Mouse (Mus musculus) gastrocnemius, adult 2 months (tissue): ENCODE measurements around the gene Mrps12. TPM values are rescaled to one million over a fixed set of nuclear protein-coding genes. Genes with fewer than 3 reads are reported as not detected.
A peak's percentile ranks its signal among the peaks of the same experiment; 100 is the strongest.

Experiments
- DNase-seq: peaks from one replicate; pipeline ENCODE4 v3.0.0; 2022
- H3K27ac ChIP-seq: fragments of 200-600 bp; 2 replicates; pipeline ENCODE4 v1.8.1; 2022; ENCODE audit warnings: mild to moderate bottlenecking
- H3K4me3 ChIP-seq: fragments of 200-600 bp; 2 replicates; pipeline ENCODE4 v1.8.1; 2022; ENCODE audit warnings: mild to moderate bottlenecking, moderate library complexity
- CTCF ChIP-seq: fragments of 200-600 bp; IDR thresholded peaks from 2 replicates; pipeline ENCODE4 v1.8.1; 2022; ENCODE audit warnings: antibody characterized with exemption, mild to moderate bottlenecking, moderate library complexity
- intact Hi-C: fragments of 180-260 bp; cut with DNase I; formaldehyde crosslinking; loops from one replicate; pipeline ENCODE4 v1.15.1; 2025
- long read RNA-seq, 2 experiments: library from polyadenylated mRNA; stranded (forward); transcript quantifications; one replicate each; pipeline ENCODE4 v2.0.0; 2021
- total RNA-seq, 2 experiments: library from RNA; stranded (reverse); gene quantifications; 2 replicates each; pipeline ENCODE4 v1.2.3; 2021

Mrps12 gene
- total RNA-seq: 10 to 100 TPM; 36.0 to 41.0 TPM
- long read RNA-seq, experiment 1, transcript Mrps12-201 (3 exons, 722 nt): major isoform, 29 of 45 reads
- long read RNA-seq, experiment 1, transcript Mrps12-204 (2 exons, 883 nt): minor isoform, 13 of 45 reads
- long read RNA-seq, experiment 1, partial matches to known transcripts: 0 of 45 reads
- long read RNA-seq, experiment 1, other reads (novel, unspliced or antisense): 3 of 45 reads
- long read RNA-seq, experiment 2, transcript Mrps12-201 (3 exons, 722 nt): major isoform, 27 of 48 reads
- long read RNA-seq, experiment 2, transcript Mrps12-204 (2 exons, 883 nt): minor isoform, 16 of 48 reads
- long read RNA-seq, experiment 2, partial matches to known transcripts: 0 of 48 reads
- long read RNA-seq, experiment 2, other reads (novel, unspliced or antisense): 5 of 48 reads

DNA sequence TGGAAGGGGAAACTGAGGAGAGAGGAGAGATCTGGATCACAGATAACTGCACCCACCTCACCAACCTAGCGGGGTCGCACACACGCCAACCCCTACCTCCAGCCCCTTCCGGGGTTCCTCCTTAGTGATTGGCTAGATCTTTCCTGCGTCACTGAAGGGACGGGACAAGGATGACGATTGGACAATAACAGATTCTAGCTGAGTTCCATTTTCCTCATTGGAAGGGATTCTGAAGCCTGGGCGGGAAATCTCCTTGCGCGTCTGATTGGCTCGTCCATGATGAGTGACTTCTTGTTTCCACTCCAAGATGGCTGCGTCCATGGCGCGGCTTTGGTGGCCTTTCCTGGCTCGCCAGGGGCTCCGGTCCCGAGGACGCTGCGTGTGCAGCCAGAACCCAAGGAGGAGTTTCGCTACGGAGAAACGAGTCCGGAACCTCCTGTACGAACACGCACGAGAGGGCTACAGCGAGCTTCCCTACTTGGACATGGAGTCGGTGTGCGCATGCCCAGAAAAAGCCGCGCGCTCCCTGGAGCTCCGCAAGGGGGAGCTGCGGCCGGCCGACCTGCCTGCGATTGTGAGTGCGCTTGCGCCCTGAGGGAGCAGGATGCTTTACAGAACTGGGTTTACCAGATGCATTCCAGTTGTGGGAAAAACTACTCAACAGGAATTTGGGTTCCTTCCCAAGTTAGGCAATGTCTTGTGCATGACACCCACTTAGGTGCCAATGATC lies at the start of gene Mrps12, which contains the start of gene Sars2:
Gene Mrps12 (minus strand): TSS at position 112 of the 730 bp plus-strand sequence.
Gene Sars2 (plus strand): TSS at position 284 of the 730 bp plus-strand sequence.
- intact Hi-C loops: no loop called here
- DNase-seq: peak; percentile 96
- peak; percentile 97 for TF ChIP-seq CTCF
- peak within 1 kb of the TSS; percentile 99 for H3K27ac ChIP-seq
- peak within 1 kb of the TSS; percentile 90 for H3K4me3 ChIP-seq

DNA sequence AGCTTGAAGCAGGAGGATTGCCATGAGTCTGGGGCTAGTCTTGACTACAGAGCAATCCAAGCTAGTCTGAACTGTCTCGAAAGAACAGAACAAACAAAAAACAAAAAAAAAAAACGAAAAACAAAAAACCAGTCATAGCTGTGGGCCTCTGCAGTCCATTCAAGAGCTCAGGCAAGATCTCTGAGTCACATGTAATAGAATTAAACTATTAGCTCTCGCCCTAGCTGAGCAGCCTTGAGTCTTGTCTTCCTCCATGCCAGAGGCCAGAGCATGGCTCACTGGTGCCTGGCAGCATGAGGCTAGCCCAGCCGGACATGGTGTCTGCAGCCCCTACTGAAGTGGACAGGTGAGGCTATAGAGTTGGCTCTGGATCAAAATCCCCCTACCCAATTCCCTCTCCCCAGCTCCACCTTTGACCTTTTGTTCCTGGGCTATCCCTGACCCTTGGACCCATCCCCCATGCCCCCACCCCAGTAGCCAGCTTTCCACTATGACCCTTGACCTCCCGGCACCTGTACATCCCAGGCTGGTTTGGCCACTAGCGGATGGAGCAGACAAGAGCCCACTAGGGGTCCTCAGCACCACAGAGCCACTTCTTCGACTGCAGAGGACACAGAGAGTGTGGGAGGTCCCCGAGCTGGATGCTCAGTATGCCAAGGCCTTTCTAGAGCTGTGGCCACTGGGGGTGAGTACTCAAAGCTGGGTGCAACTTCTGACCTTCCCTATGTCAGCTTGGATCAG lies 48.6 kb upstream of the Mrps12 start:
- no peak for DNase-seq
- intact Hi-C loops: no loop called here
- TF ChIP-seq CTCF: peak; percentile 10; the same call in 1 of the 2 replicates
- Histone ChIP-seq H3K27ac (no peak overlapping the region), H3K4me3 (no peak overlapping the region)

DNA sequence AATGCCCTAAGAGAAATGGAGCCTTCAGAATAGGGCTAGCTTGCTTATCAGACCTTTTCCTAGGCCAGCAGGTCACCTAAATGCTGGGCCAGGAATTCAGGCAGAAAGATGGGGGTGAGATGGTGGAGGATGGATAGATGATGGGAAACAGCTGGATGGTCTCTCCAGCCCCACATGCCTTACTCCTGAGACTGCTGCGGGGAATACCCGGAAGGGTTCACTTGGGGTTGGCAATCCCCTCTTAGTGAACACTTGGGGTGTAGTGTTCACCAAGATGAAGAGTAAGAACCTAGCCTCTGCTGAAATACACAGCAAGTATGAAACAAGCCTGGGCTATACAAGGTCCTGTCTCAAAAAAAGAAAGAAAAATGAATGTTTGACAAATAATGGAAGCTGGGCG lies 47.6 kb upstream of the Mrps12 start:
- TF ChIP-seq CTCF: no peak
- DNase-seq: no peak
- intact Hi-C loops: loop anchor here (10.0 kb wide), 1 partner anchor 246 kb away; no protein-coding TSS in a partner anchor
- Histone ChIP-seq H3K27ac (no peak overlapping the region), H3K4me3 (no peak overlapping the region)

DNA sequence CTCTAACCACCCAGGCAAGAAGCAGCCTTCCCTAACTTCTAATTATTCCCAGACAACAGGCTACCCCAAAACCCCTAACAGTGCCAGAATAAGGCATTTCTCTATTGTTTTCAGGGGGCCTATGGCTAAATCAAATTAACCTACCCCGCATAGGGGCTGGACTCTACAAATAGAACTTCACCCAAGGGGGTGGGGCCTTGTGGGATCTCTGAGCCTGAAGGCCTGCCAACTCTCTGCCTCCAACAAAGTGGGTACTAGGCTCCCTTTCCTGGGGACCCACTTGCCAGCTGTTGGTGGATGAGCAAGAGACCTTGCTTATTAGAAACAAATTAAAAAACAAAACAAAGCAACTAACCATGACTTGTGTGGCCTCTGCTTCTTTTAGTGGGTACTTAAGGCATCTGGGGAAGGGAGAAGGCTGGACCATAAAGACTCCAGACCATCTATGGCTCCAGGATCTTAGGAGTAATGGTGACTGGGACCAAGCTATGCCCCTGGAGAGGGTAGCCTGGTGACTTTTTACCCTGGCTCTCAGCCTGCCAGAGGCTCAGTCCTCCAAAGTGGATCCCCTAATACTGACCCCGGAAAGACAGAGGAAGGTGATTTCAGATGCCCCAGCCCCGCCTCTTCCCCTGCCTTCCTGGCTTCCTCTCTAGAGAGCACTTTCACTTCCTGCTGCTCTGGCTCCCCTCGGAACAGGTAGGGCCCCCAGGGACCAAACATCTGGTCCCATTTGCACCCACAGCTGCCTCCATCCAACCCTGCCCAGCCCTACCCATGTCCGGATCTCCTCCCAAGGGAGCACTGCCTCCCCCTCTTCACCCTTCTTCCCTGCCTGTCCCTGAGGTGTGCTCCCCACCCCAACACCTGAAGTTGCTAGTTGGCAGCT lies 46.9 kb upstream of the Mrps12 start, which contains the start of gene Rinl:
Gene Rinl (plus strand): TSS at position 663 of the 889 bp plus-strand sequence.
- peak within 1 kb of the TSS; percentile 28; the same call in 1 of the 2 replicates for H3K27ac ChIP-seq
- DNase-seq: no peak
- no peak for TF ChIP-seq CTCF
- no peak within 1 kb of the TSS for H3K4me3 ChIP-seq
- intact Hi-C loops: loop anchor here (10.0 kb wide), 1 partner anchor 246 kb away; no protein-coding TSS in a partner anchor

DNA sequence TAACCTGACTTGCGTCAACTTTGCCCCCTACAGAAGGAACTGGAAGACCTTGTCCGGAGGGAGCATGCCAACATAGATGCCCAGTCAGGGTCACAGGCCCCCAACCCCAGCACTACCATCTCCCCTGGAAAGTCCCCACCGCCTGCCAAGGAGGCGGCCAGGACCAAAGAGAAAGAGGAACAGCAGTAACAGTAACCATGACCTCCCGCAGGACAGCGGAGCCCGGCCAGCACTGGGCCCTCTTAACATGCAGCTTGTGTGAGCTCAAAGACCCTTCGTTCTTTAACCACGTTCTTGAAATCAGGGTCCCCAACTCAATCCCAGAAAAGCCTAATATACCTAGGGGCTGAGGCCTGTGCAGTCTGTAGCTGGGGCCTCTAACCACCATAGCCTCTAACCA lies 46.3 kb upstream of the Mrps12 start:
- intact Hi-C loops: loop anchor here (10.0 kb wide), 1 partner anchor 247 kb away; no protein-coding TSS in a partner anchor
- TF ChIP-seq CTCF: no peak
- no peak for DNase-seq

DNA sequence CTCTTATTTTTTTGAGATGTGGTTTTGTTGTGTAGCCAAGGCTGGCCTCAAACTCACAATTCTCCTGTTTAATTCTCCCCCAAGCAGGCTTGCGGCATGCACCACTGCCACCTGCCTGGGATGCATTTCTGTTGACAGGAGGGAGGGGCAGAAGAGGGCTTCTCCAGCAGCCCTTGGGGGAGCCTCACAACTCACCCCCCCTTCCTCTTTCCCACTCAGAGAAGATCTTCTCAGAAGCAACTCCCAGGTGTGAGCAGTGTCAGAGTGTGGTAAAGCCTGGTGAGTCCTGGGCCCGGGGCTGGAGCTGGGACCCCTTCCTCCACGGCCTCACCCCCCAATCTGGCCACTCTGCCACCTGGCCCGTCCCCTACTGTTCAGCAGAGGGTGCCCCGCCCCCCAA lies 43.5 kb upstream of the Mrps12 start:
- no peak for TF ChIP-seq CTCF
- Histone ChIP-seq H3K4me3 (no peak overlapping the region), H3K27ac (no peak overlapping the region)
- no peak for DNase-seq
- intact Hi-C loops: loop anchor here (10.0 kb wide), 1 partner anchor 250 kb away; no protein-coding TSS in a partner anchor

More for the DNA sequence above, 46.3 kb upstream of the Mrps12 start:
- no peak overlapping the region for H3K27ac ChIP-seq
- no peak overlapping the region for H3K4me3 ChIP-seq

DNA sequence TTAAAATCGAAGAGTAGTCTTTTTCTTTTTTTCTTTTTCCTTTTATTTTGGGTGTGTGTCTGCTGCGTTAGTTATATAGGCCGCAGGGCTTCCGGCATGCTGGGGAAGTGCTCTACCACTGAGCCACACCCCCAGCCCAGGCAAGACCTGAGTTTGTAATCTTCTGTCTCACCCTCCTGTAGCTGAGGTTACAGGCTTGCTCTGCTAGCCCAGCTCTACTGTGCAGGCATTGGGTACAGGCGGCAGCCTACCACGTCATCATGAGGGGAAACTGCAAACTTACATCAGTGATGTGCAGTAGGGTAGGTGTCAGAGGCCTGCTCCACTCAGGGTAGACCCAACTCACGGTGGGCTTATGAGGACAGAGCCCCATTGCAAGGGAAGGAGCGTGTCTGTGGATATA lies 39.6 kb upstream of the Mrps12 start:
- no peak for DNase-seq
- TF ChIP-seq CTCF: no peak
- intact Hi-C loops: loop anchor here (10.0 kb wide), 1 partner anchor 254 kb away; no protein-coding TSS in a partner anchor
- Histone ChIP-seq H3K27ac (peak overlapping the region; percentile 82), H3K4me3 (no peak overlapping the region)

DNA sequence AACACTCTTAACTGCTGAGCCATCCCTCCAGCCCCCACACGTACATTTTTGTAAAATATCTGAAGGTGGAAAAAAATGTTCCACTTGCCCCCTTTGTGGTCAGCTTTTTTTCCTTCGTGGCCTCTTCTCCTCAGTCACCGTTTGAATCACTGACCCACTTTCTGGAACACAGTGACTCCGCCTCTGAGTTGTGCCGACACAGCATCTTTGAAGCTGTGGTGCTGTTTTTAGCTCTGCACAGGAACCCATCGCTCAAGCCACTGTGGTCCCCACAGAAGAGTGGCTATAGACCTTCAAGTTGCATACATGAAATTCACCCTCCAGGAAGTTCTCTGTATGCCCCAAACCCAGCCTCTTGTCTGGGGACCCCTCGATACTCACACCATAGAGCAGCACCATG lies 39.2 kb upstream of the Mrps12 start:
- peak overlapping the region; percentile 82 for H3K27ac ChIP-seq
- peak; percentile 69 for DNase-seq
- peak overlapping the region; percentile 5; the same call in 1 of the 2 replicates for H3K4me3 ChIP-seq
- intact Hi-C loops: loop anchor here (1.0 to 10.0 kb wide), 2 partner anchors 86 to 254 kb away; no protein-coding TSS in a partner anchor
- no peak for TF ChIP-seq CTCF

DNA sequence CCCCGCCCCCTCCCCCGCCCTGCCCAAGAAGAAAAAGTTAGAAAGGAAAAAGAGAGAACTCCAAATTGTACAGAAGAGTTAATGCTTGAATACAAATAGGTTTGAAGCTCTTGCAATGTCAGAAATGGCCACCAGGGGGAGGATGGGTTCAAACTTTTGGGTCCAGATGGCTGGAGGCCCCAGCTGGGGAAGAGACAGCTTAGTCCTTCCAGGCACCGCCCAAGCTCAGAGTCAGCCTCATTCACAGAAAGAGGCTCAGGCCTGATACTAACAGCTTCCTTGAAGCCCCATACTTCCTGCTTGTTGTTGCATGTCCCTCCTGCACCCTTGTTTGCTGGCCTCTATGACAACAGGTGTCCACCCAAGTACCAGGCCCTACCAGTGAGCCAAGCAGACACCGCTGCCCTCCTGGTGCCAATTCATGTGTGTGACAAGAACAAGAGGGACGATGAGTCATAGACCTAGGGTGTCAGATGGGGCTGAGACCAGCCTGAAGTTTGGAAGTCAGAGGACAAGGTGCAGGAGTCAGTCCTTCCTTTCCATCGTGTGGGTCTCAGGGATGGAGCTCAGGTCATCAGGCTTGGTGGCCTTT lies 38.5 kb upstream of the Mrps12 start:
- peak; percentile 77 for TF ChIP-seq CTCF
- peak overlapping the region; percentile 82 for H3K27ac ChIP-seq
- H3K4me3 ChIP-seq: no peak overlapping the region; the same call in 1 of the 2 replicates
- intact Hi-C loops: loop anchor here (1.0 to 10.0 kb wide), 2 partner anchors 87 to 255 kb away; no protein-coding TSS in a partner anchor
- DNase-seq: peak; percentile 91

DNA sequence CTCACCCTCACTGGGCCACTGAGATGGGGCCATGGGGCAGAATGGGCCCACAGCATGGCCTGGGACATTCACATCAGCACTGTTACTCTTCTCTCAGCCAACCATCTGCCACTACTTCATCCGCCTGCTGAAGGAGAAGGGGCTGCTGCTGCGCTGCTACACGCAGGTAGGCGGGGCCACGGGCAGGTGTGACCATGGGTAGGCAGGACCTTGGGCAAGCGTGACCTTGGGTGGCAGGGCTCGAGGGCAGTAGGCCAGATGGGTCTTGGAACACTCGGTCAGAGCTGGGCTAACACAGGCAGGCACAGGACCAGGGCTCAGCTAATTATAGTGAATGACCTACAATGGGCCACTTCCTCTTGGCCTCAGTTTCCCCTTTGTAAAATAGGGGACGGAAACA lies 37.2 kb upstream of the Mrps12 start:
- TF ChIP-seq CTCF: no peak
- Histone ChIP-seq H3K4me3 (no peak overlapping the region), H3K27ac (peak overlapping the region; percentile 62)
- DNase-seq: peak; percentile 72
- intact Hi-C loops: no loop called here

DNA sequence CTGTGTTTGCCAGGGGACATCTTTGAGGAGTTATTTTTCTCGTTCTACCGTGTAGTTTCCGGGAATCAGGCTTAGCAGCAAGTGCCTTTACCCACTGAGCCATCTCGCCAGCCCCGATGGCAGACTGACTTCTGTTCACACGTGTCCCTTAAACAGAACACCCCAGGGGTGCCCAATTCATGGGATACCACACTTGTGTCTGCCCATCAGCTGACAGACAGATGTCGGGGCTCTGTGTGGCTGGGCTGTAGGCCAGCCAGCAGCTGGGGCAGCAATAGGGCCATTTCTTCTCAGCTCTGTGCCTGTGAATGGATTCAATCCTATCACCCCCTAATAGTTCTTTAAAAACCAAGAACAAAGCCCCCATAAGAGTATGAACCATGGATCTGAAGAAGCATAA lies 33.5 kb upstream of the Mrps12 start:
- Histone ChIP-seq H3K4me3 (no peak overlapping the region), H3K27ac (peak overlapping the region; percentile 76)
- intact Hi-C loops: no loop called here
- no peak for DNase-seq
- TF ChIP-seq CTCF: no peak
